Mouse (Mus musculus): ENCODE measurements around the gene Pah. TPM values are rescaled to one million over a fixed set of nuclear protein-coding genes. Genes with fewer than 3 reads are reported as not detected.

Gene Pah
- polyA plus RNA-seq, 1 experiment from 2014 or later: 48.3 TPM

GRCm38 (mm10) chr10:87596361-87597074 is 74.9 kb downstream of the Pah start:
- H3K4me3 ChIP-seq (ENCODE audit: low read depth, low read length): no peak overlapping the region
- no peak overlapping the region for H3K9ac ChIP-seq (ENCODE audit: low read depth, low read length)
- H3K9me3 ChIP-seq (replicated peaks; ENCODE audit: control insufficient read depth, low read length): no peaks in the 10 kb centered on the region
- H3K36me3 ChIP-seq (ENCODE audit: control insufficient read depth, insufficient read depth): no peaks in the 10 kb centered on the region
- H3K27ac ChIP-seq (ENCODE audit: low read length): no peak overlapping the region
- H3K4me1 ChIP-seq (ENCODE audit: control insufficient read depth, low read depth, low read length): no peaks in the 10 kb centered on the region
- WGBS (ENCODE audit: insufficient replicate concordance): 25% methylated on average over 5 of the region's 5 CpGs
- H3K4me2 ChIP-seq (ENCODE audit: low read depth, low read length): no peak overlapping the region
- ATAC-seq (ENCODE audit: low read depth): no peak
- H3K27me3 ChIP-seq (ENCODE audit: control insufficient read depth, insufficient read depth, low read depth, low read length): no peaks in the 10 kb centered on the region

DNA sequence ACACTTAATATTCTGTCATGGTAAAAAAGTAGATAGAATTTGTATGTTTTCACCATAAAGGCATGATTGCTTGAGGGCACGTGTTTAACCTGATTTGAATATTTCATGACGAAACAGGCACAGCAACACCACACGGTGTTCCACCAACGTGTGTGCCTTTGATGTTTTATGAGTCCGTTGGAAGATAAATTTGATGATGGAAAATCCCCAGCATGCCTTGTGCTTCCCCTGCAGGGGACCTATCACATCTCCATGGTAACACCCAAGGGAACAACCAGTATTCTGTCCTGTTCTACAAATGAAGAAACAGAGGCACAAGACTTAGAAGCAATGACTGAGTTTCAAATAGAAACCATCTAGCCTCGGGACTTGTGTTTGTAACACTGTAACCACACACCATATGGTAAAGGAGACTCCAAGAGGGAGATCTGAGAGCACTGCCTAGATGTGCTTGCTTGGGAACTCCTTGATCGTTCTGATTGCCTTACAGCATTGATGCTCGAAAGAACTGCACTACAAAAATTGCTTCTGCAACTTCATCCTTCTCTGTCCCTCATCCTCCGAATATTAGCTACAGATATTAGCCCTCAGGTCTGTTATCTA is 75.6 kb downstream of the Pah start:
- no peaks in the 10 kb centered on the region for H3K4me1 ChIP-seq (ENCODE audit: control insufficient read depth, low read depth, low read length)
- H3K4me3 ChIP-seq (ENCODE audit: low read depth, low read length): no peak overlapping the region
- H3K9me3 ChIP-seq (replicated peaks; ENCODE audit: control insufficient read depth, low read length): no peaks in the 10 kb centered on the region
- no peaks in the 10 kb centered on the region for H3K27me3 ChIP-seq (ENCODE audit: control insufficient read depth, insufficient read depth, low read depth, low read length)
- 48% methylated on average over 9 of the region's 9 CpGs for WGBS (ENCODE audit: insufficient replicate concordance)
- H3K27ac ChIP-seq (ENCODE audit: low read length): no peak overlapping the region
- no peak overlapping the region for H3K4me2 ChIP-seq (ENCODE audit: low read depth, low read length)
- H3K36me3 ChIP-seq (ENCODE audit: control insufficient read depth, insufficient read depth): no peaks in the 10 kb centered on the region
- ATAC-seq (ENCODE audit: low read depth): no peak
- H3K9ac ChIP-seq (ENCODE audit: low read depth, low read length): no peak overlapping the region

GRCm38 (mm10) chr10:87602151-87602550 is 80.6 kb downstream of the Pah start:
- Histone ChIP-seq H3K36me3 (ENCODE audit: control insufficient read depth, insufficient read depth) (no peaks in the 10 kb centered on the region), H3K4me2 (ENCODE audit: low read depth, low read length) (no peak overlapping the region), H3K9ac (ENCODE audit: low read depth, low read length) (no peak overlapping the region), H3K4me1 (ENCODE audit: control insufficient read depth, low read depth, low read length) (no peaks in the 10 kb centered on the region), H3K4me3 (ENCODE audit: low read depth, low read length) (no peak overlapping the region), H3K27ac (ENCODE audit: low read length) (no peak overlapping the region), H3K27me3 (ENCODE audit: control insufficient read depth, insufficient read depth, low read depth, low read length) (no peaks in the 10 kb centered on the region), H3K9me3 (replicated peaks; ENCODE audit: control insufficient read depth, low read length) (no peaks in the 10 kb centered on the region)
- no peak for ATAC-seq (ENCODE audit: low read depth)
- 33% methylated on average over 1 of the region's 1 CpGs for WGBS (ENCODE audit: insufficient replicate concordance)

DNA sequence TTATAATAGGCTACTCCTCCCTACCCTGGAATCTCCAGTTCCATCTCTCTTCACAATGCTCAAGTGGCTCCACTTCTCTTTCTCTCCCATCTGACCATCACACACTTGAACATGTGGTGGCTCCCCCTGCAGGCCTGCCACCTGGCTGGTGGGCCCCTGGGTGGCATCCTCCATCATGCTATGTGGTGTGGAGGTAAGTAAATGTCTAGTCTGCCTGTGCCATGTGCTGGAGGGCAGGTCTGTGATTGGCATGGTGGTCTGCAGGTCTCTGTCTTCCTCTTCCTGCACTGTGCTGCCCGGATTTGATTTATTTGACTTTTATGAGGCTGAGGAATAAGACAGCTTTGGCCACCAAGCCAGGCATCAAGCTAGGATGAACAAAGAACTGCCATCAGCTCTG is 103.6 kb downstream of the Pah start:
- H3K36me3 ChIP-seq (ENCODE audit: control insufficient read depth, insufficient read depth): no peaks in the 10 kb centered on the region
- 46% methylated on average over 1 of the region's 1 CpGs for WGBS (ENCODE audit: insufficient replicate concordance)
- no peak for ATAC-seq (ENCODE audit: low read depth)
- no peaks in the 10 kb centered on the region for H3K27me3 ChIP-seq (ENCODE audit: control insufficient read depth, insufficient read depth, low read depth, low read length)
- H3K4me3 ChIP-seq (ENCODE audit: low read depth, low read length): no peak overlapping the region
- no peak overlapping the region for H3K4me2 ChIP-seq (ENCODE audit: low read depth, low read length)
- H3K9ac ChIP-seq (ENCODE audit: low read depth, low read length): no peak overlapping the region
- H3K4me1 ChIP-seq (ENCODE audit: control insufficient read depth, low read depth, low read length): no peaks in the 10 kb centered on the region
- no peaks in the 10 kb centered on the region for H3K9me3 ChIP-seq (replicated peaks; ENCODE audit: control insufficient read depth, low read length)
- no peak overlapping the region for H3K27ac ChIP-seq (ENCODE audit: low read length)

Other genes starting within 250 kb of the Pah start
- not detected in 2 replicates for gene Ascl1, start 28.1 kb upstream of the Pah start, polyA plus RNA-seq (2015; fragmentation: Nextera tagmentation; extraction: Ambion mirVana)